Mouse (Mus musculus): ENCODE measurements around the gene Atf7ip2. TPM values are rescaled to one million over a fixed set of nuclear protein-coding genes. Genes with fewer than 3 reads are reported as not detected.

Gene Atf7ip2
- 0.22 TPM in 1 of 2 replicates, not detected in the other for total RNA-seq (2014; rRNA removed)
- polyA plus RNA-seq (2015; fragmentation: Nextera tagmentation; extraction: Ambion mirVana) = 0.13 and 0.29 TPM in 2 replicates

DNA sequence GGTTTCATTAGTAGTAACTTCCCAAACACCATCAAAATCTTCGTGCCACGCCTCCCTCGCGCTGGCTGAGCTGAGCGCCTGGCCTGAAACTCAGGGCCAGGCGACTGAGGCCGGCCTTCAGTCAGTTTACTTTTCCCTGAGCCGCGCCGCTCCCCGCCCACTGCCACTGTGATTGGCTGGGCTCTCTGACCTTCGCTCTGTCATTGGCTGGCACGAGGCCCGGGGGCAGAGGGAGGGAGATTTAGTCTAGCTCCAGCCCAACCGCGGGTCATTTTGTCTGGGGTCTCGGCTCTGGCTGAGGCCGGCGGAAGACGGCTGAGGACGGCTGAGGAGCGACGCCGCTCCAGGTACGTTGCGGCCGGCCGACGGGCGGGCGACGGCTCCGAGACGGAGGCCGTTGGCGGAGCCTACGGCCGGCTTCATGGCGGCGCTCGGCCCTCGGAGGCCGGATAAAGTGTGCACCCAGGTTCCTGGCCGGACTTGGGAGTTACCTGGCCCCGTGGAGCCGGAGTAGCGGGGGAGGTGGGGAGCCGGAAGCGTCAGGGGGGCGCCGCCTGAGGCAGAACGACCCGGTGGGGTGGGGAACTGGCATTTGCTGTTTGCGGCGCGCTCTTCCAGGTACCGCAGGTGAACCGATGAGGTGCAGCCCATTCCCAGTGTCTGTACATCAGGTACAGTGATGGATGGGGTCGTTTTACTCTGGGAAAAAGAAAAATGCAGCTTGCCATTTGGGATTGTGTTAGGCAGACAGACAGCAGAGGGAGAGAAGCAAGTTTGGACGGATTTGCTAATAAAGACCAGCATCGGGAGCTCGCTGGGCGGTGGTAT is at the start of gene Atf7ip2:
Gene Atf7ip2 (plus strand): TSS at position 34 of the 828 bp plus-strand sequence.
- Histone ChIP-seq H3K36me3 (ENCODE audit: insufficient read depth, low read length) (no peaks in the 10 kb centered on the region), H3K9ac (replicated peaks; ENCODE audit: low read length) (peak within 1 kb of the TSS; percentile 44), H3K4me1 (ENCODE audit: insufficient read depth, low read length) (no peaks in the 10 kb centered on the region), H3K27me3 (ENCODE audit: insufficient read depth, low read length) (no peaks in the 10 kb centered on the region), H3K4me3 (ENCODE audit: low read length) (peak within 1 kb of the TSS; percentile 54), H3K4me2 (ENCODE audit: low read depth, low read length) (peak within 1 kb of the TSS; percentile 96), H3K9me3 (ENCODE audit: low read length) (peaks cover 4% of the 10 kb centered on the region; the same call in 1 of the 2 replicates), H3K27ac (no peak within 1 kb of the TSS)
- ATAC-seq (peak; percentile 99), DNase-seq (ENCODE audit: low spot score) (peak; percentile 92)
- WGBS = 1% methylated on average over 63 of the region's 63 CpGs
- no peak for TF ChIP-seq CTCF (IDR thresholded peaks at IDR 0.05; ENCODE audit: low read depth)

DNA sequence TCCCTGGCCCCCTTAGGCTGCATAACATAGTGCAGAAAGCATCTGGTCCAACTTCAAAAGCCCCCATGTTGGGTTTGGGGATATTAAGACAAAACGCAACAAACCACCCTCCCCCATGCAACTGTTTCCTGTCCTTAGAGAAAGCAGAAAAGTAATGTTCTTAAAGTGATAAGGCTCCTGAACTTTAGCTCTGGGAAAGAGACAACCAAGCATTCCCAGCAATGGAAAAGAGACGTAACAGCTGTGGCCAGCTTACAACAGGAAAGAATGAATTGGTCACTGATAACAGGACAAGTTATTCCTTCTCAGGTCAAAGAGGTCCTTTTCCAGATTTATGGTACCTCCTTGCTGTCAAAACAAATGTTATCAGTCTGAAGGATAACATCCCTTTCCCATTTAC is 49.3 kb upstream of the Atf7ip2 start:
- no peaks in the 10 kb centered on the region for H3K4me1 ChIP-seq (ENCODE audit: insufficient read depth, low read length)
- no peak overlapping the region for H3K4me3 ChIP-seq (ENCODE audit: low read length)
- no peaks in the 10 kb centered on the region for H3K9me3 ChIP-seq (ENCODE audit: low read length)
- H3K27ac ChIP-seq = no peak overlapping the region
- no peaks in the 10 kb centered on the region for H3K27me3 ChIP-seq (ENCODE audit: insufficient read depth, low read length)
- no peaks in the 10 kb centered on the region for H3K36me3 ChIP-seq (ENCODE audit: insufficient read depth, low read length)
- ATAC-seq (no peak), DNase-seq (ENCODE audit: low spot score) (no peak)
- no peak overlapping the region for H3K9ac ChIP-seq (replicated peaks; ENCODE audit: low read length)
- no peak overlapping the region for H3K4me2 ChIP-seq (ENCODE audit: low read depth, low read length)
- TF ChIP-seq CTCF (IDR thresholded peaks at IDR 0.05; ENCODE audit: low read depth) = no peak
- 92% methylated on average over 2 of the region's 2 CpGs for WGBS

DNA sequence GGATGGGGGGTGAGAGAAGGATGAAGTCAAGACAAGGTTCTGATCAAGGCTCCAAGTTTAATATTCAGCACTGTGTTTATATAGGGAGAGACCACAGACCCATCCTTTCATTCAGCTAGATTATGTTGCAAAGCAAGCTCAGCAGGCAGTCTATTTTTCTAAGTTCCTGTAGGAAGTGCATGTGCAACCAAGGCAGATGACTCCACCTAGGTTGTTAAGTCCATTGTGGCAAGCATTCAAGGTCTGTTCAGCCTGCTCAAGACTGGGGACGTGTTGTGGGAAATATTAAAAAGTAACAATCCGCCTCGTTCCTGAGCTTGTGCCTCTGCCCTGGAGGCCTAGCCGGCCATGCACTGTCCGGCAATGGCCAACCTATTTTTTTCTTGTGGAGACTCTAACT is 45.1 kb upstream of the Atf7ip2 start:
- Histone ChIP-seq H3K36me3 (ENCODE audit: insufficient read depth, low read length) (no peaks in the 10 kb centered on the region), H3K4me1 (ENCODE audit: insufficient read depth, low read length) (no peaks in the 10 kb centered on the region), H3K4me3 (ENCODE audit: low read length) (no peak overlapping the region), H3K9me3 (ENCODE audit: low read length) (no peaks in the 10 kb centered on the region), H3K4me2 (ENCODE audit: low read depth, low read length) (no peak overlapping the region), H3K9ac (replicated peaks; ENCODE audit: low read length) (no peak overlapping the region), H3K27ac (no peak overlapping the region), H3K27me3 (ENCODE audit: insufficient read depth, low read length) (no peaks in the 10 kb centered on the region)
- no peak for TF ChIP-seq CTCF (IDR thresholded peaks at IDR 0.05; ENCODE audit: low read depth)
- 90% methylated on average over 5 of the region's 5 CpGs for WGBS
- DNase-seq (ENCODE audit: low spot score) (no peak), ATAC-seq (no peak)

DNA sequence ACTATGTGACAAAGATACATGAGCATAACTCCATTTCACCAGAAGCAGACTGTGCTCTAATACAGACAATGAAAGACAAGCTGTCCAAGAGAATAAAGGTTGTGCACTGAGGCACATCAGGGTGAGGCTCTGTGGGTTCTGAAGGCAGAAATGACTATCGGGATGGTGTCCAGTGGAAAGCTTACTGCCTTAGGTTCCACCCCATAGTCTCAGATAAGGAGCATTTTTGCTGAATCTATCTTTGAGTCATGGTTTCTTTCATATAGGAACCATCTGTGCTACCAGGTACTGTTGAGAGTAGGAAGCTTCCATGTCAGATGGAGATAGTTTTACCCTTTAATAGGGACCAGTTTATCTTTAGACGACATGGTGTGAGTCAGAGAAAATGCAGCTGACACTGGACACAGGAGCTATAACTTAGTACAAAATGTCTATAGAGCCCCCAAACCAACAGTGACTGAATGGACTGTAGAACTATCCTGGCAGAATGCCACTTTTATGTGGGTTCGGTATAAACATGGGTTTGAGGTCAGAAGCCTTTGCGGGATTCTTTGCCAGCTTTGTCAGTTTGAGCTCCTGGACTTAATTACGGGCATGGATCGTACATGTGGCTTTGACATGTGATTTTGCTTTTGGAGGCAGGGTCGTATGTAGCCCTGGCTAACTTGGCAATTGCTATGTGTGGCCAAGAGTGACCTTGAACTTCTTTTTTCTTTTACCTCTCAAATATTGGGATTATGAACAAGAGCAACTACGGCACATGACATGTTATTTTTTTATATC is 23.2 kb upstream of the Atf7ip2 start:
- no peak for TF ChIP-seq CTCF (IDR thresholded peaks at IDR 0.05; ENCODE audit: low read depth)
- Histone ChIP-seq H3K9ac (replicated peaks; ENCODE audit: low read length) (no peak overlapping the region), H3K27me3 (ENCODE audit: insufficient read depth, low read length) (no peaks in the 10 kb centered on the region), H3K36me3 (ENCODE audit: insufficient read depth, low read length) (no peaks in the 10 kb centered on the region), H3K27ac (no peak overlapping the region), H3K4me2 (ENCODE audit: low read depth, low read length) (no peak overlapping the region), H3K4me3 (ENCODE audit: low read length) (no peak overlapping the region), H3K4me1 (ENCODE audit: insufficient read depth, low read length) (no peaks in the 10 kb centered on the region), H3K9me3 (ENCODE audit: low read length) (no peaks in the 10 kb centered on the region)
- ATAC-seq = no peak
- WGBS = 92% methylated on average over 8 of the region's 8 CpGs
- no peak for DNase-seq (ENCODE audit: low spot score)

DNA sequence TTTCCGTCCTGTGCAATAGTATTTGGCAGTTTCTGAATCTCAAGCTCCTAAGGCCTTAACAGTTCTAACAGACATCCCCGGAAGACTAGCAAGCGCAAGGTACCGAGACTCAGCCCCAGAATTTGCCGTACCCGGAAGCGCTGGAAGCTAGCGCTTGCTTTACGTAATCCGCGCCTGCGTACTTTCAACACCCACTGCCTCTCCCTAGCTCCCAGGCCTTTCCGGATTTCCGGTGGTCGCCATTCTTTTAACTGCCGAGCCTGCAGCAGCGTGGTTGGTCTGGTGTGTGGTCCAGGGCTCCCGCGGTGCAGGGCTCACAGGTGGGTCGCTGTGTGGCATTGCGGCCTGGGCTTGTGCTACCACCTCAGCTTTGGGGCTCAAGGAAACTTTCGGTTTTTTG is 22.5 kb upstream of the Atf7ip2 start, which contains the start of gene Rpl39l:
Gene Rpl39l (plus strand): TSS at position 222 of the 400 bp plus-strand sequence.
- no peaks in the 10 kb centered on the region for H3K4me1 ChIP-seq (ENCODE audit: insufficient read depth, low read length)
- no peak within 1 kb of the TSS for H3K27ac ChIP-seq
- no peak for TF ChIP-seq CTCF (IDR thresholded peaks at IDR 0.05; ENCODE audit: low read depth)
- no peaks in the 10 kb centered on the region for H3K27me3 ChIP-seq (ENCODE audit: insufficient read depth, low read length)
- no peak within 1 kb of the TSS for H3K4me2 ChIP-seq (ENCODE audit: low read depth, low read length)
- H3K36me3 ChIP-seq (ENCODE audit: insufficient read depth, low read length) = no peaks in the 10 kb centered on the region
- H3K9ac ChIP-seq (replicated peaks; ENCODE audit: low read length) = no peak within 1 kb of the TSS
- WGBS = 88% methylated on average over 22 of the region's 22 CpGs
- ATAC-seq (no peak), DNase-seq (ENCODE audit: low spot score) (no peak)
- H3K4me3 ChIP-seq (ENCODE audit: low read length) = no peak within 1 kb of the TSS
- H3K9me3 ChIP-seq (ENCODE audit: low read length) = no peaks in the 10 kb centered on the region

DNA sequence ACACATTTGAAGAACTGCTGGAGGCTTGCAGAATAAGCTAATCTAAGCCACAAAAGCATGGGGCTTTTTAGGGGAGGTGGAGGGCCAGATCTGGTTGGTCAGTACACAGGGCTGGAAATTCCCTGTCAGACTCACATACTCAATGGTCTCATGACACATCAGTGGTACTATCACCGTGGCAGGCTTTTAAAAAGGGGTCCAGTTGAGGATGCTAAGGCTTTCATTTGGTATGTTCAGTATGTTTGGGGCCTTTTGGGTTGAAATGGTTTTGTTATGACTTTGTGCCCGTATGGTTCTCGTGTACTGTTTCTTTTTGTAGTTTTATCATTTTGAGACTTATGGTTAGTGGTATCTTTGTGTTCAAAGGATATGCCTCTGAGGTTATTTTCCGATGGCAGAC is 21.2 kb upstream of the Atf7ip2 start:
- no peaks in the 10 kb centered on the region for H3K36me3 ChIP-seq (ENCODE audit: insufficient read depth, low read length)
- no peak overlapping the region for H3K27ac ChIP-seq
- H3K9ac ChIP-seq (replicated peaks; ENCODE audit: low read length) = no peak overlapping the region
- no peaks in the 10 kb centered on the region for H3K9me3 ChIP-seq (ENCODE audit: low read length)
- H3K4me1 ChIP-seq (ENCODE audit: insufficient read depth, low read length) = no peaks in the 10 kb centered on the region
- no peaks in the 10 kb centered on the region for H3K27me3 ChIP-seq (ENCODE audit: insufficient read depth, low read length)
- no peak overlapping the region for H3K4me3 ChIP-seq (ENCODE audit: low read length)
- no peak overlapping the region for H3K4me2 ChIP-seq (ENCODE audit: low read depth, low read length)
- DNase-seq (ENCODE audit: low spot score) = no peak
- 93% methylated on average over 4 of the region's 4 CpGs for WGBS
- ATAC-seq = no peak
- no peak for TF ChIP-seq CTCF (IDR thresholded peaks at IDR 0.05; ENCODE audit: low read depth)

Measured in hindbrain, postnatal 0 days (tissue).